Mouse (Mus musculus): ENCODE results near the gene Zfp867.

The Zfp867 gene

DNA sequence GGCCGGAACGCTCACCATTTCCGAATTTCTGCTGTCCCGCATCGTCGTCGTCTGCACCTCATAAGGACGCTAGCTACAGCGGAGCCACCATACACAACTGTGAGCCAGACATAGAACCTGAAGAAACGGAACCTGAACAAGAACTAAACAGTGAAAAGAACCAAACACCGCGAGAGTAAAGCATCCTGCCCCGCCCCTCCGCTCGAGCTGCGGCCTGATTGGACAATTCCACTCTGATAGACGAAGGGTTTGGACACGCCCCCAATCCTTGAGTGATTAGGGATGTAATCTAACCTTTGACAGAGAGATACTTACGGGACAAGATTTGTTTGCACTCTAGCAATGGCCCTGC lies at the start of gene Zfp867:
Gene Zfp867, minus strand, starts transcription at position 149 of the 352 bp plus-strand sequence.
- DNase-seq (ENCODE audit: low read depth) = peak; percentile 94

DNA sequence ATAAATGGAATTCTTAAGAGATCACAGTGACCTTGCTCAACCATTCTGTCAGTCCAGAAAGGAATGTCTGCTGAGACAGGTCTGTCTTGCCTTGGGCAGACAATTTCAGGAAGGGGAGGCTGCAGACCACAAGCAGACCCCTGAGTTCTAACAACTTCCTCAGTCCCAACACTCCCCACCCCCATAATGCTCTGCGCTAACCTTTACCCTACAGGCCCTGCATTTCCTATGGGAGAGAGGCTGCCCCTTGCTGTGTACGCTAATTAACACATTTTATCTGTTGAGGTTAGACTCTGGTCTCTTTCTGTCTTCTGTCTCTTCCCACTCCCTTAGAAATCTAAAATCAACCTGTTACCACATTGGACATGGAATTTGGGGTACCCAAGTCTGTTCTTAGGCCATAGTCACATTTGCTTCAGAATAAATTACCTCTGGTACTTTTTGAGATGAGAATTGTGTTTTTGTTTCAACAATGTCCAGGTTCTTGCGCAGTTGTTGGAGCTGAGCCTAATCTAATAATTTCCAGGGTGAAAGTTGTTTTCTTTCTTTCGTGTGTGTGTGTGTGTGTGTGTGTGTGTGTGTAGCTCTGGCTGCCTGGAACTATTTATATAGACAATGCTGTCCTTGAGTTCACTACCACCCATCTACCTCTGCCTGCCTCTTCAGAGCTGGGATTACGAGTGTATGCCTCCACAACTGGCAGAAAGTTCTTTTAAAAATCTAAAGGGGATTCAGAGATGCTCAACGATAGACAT lies 47.6 kb upstream of the Zfp867 start:
- DNase-seq (ENCODE audit: low read depth) = no peak

DNA sequence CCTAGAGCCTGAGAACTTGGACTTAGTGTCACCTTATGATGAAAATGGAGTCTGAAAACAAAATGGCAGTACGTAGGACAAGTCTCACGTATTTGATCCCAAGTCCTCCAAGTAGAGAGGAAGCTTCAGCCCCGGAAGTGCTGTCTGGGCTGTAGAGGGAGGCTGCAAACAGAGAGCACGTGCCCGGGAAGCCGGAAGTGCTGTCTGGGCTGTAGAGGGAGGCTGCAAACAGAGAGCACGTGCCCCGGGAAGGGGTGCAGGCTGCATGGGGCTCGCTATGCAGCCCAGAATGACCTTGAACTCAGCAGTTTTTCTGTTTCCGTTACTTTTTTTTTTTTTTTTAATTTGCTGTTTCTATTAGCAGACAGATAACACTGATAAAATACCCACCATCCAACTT lies 46.0 kb upstream of the Zfp867 start:
- DNase-seq (ENCODE audit: low read depth) = peak; percentile 28

DNA sequence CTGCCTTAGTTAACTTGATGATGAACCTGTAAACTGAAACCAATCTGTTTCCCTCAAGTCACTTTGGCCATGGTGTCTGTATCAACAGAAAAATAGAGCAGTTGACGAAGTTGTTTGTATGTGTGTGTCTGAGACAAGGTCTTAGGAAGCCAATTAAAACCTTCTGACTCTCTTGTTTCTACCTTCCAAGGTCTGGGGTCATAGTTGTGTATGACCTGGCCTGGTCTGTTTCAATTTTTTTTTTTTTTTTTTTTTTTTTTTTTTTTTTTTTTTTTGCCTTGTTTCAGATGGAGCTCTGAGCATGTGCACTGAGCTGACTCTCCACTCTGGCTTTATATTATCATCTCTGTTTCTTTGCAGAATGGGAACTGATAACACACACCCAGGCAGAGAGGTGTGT lies 45.2 kb upstream of the Zfp867 start:
- no peak for DNase-seq (ENCODE audit: low read depth)

DNA sequence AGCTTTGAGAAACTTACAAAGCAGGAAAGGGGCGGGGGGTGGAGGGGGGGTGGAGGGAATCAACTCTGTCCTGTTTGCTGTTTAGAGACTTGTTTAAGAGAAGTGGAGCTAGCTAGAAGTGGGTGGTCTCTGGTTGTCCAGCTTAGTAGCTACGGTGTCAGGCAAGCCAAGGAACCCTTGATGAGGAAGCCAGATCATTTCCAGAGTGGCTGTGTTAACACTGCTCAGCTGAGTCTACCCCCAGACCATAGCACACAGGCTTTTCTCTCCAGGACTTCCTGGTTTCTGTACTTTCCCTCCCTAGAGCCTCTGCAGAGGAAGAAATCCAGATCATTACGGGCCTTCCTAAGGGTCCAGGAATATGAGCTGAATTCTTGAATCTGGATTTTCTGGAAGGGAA lies 42.5 kb upstream of the Zfp867 start:
- DNase-seq (ENCODE audit: low read depth) = no peak

DNA sequence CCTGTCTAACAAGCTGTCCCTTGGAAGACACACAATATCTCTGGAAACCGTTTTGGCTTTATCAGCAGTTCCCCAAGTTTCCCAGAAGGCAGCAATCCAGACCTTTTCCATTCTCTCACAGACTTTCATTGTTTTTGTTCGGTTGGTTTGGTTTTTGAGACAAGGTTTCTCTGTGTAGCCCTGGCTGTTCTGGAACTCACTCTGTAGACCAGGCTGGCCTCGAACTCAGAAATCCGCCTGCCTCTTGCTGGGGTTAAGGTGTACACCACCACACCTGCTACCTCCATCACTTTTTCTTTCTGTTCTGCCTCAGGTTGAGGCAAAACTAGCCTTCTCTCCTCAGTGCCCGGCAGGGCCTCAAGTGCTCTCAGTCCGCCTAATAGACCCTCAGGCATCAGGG lies 42.1 kb upstream of the Zfp867 start:
- no peak for DNase-seq (ENCODE audit: low read depth)

DNA sequence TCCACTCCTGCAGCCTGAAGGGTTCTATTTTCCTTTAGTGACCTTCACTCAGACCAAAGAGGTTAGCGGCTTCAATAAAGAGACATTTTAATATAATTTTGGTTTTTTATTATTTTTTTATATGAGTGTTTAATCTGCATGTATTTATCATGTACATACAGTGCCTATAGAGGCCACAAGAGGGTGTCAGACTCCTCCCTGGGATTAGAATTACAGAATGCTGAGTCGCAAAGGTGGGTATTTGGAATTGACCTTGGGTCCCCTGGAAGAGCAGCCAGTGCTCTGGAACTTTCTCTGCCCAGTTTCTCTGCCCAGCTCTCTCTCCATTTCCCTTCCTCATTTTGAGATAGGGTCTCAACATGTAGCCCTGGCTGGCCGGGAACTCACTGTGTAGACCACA lies 41.3 kb upstream of the Zfp867 start:
- DNase-seq (ENCODE audit: low read depth) = no peak

DNA sequence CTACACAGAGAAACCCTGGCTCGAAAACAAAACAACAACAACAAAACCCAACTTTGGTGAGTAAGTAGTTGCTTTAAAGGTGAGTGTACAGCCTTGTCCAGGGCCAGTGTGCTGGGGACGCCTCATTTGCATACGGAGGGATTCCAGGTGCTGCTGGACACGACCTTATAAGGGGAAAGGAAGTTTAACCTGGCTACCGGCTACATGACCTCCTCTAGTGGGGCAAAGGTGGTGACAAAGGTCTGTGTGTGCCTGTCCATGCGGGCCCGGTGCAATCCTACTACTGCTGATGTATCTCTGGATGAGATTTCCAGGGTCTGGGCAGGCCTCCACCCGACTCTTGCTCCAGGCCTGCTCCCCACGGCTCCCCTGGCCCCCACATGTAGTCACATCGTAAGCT lies 40.5 kb upstream of the Zfp867 start:
- no peak for DNase-seq (ENCODE audit: low read depth)

DNA sequence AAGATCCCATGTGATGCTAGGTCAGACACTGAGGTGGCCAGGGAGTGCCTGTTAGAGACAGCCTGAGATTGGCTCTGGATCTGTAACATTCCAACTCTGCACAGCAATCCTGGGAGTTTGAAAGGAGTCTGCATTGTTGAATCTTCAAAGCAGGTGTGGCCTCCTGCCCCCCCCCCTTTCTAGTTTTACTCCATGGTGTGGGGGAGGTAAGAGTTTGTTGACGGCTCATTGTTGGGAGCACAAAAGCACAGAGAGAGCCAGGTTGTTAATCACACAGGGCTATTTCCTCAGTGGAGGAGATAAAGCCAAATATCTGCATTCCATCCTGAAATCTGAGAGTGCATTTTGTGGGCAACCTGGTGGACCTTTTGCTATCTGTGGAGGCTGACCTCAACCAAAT lies 39.3 kb upstream of the Zfp867 start:
- DNase-seq (ENCODE audit: low read depth) = no peak

DNA sequence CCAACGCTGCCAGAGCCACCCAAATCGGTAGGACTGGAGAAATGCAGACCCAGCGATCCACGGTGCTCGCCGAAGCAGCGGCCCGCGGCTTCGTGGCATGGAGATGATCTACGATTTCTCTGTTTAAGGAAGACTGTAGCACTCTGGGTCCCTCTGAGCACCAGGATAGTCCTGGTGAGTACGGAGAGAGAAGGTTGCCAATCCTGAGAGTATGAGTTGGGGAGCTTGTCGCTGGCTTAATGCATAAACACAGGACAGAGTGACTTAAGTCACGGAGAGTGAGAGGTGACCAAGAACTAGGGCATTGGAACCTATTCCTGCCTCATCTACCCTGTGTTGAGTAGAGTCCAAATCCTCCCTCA lies 34.4 kb upstream of the Zfp867 start:
- no peak for DNase-seq (ENCODE audit: low read depth)

DNA sequence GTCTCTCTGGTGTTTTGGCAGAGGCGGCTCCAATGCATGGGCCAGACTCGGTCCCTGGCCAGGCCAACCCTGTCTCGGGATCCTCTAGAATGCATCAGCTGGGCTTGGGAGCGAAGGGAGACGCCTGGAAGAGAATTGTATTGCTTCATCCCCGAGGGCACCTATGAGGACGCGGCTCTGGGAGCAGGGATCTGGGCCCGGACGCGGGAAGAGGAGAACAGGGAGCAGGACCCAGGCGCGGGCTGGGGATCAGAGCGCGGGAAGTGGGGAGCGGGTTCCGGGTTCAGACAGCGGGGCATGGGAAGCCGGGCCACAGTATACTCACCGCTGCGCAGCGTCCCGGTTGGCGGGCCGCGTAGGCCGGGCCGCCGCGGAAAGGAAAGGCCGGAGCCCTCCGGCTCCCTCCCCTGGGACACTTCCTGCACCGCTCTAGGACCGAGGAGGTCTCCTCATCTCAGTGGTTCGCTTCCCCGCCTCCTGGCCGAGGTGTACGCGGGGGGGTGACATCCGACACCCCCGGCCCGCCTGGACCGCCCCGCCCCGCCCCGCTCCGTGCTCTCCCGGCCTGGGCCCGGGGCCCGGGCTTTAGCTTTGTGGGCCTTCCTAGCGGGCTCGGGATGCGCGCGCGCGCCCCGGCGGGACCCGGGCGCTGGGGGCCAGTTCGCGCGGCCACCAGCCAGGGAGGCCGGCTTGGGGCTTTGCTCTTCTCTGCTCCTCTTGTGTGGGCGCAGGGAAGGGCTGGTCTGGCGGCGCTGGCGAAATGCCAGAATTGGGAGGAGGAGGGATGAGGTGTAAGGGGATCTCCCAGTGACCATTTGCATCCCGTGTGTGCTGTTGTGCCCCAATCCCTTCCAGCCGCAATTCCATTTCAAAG lies 33.8 kb upstream of the Zfp867 start:
- DNase-seq (ENCODE audit: low read depth) = peak; percentile 88

DNA sequence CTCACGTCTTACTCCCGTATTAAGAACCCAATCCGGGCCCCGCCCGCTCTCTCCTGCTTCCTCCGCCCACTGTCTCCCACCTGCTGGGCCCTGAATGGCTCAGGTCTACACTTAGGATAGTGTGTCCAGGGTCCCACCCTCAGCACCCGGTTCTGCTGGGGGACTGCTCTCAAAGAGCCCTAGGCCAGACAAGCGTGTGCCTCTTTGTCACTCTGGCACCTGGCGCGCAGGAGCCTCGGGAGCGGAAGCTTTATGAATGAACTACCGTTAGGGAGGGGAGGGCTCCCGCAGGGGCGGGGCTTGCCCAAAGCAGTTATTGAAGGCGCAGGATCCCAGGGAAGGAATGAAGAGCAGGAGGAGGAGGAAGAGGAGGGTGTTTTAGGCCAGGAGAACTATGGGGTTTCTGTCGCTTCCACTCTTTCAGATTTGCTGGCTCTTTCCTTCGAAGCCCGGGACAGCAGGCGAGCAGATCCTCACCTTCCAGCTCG lies 33.1 kb upstream of the Zfp867 start:
- peak; percentile 84 for DNase-seq (ENCODE audit: low read depth)

DNA sequence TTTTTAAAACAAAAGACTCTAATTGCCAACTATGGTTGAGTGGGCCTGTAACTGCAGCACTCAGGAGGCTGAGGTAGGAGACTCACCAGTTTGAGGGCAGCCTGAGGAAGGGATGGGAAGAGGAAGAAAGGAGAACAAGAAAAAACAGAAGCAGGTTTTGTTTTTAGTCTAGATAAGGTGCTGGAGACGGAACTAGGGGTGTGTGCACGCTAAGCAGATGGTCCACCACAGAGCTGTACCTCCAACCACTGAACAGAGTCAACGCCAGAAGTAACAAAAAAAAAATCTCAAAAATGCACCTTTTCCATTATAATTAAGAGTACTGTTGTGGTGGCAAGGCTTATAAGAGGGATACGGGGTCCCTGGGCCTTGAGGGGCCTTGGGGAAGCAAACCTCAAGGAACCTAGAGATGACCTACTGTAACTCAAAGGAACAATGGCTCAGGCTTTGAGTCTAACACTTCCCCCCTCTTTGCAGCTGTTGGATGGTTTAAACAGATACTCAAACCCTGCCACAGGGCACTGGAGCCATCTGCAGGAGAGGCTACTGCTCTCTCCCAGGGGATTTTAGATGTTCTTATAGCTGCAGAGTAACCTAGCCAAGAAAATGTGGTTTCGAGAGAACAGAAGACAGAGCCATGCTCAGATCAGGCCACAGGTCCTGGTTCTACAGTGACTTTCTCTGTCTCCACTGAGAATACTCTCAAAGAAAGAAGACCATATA lies 29.9 kb upstream of the Zfp867 start:
- DNase-seq (ENCODE audit: low read depth) = no peak

DNA sequence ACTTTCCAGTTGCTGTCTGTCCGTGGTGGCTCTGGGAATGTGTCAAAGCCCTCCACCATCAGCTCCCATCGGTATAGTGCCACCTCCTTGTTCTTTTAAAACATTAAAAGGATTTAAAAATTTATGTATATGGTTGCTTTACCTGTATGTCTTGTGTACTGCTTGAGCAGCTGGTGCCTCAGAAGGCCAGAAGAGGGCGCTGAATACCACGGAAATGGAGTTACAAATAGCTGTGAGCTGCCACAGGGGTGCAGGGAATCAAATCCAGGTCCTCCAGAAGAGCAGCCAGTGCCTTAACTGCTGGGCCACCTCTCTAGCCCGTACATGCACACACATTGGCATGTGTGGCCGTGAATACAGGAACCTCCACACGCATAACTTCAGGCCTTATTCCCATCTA lies 25.5 kb upstream of the Zfp867 start:
- no peak for DNase-seq (ENCODE audit: low read depth)

DNA sequence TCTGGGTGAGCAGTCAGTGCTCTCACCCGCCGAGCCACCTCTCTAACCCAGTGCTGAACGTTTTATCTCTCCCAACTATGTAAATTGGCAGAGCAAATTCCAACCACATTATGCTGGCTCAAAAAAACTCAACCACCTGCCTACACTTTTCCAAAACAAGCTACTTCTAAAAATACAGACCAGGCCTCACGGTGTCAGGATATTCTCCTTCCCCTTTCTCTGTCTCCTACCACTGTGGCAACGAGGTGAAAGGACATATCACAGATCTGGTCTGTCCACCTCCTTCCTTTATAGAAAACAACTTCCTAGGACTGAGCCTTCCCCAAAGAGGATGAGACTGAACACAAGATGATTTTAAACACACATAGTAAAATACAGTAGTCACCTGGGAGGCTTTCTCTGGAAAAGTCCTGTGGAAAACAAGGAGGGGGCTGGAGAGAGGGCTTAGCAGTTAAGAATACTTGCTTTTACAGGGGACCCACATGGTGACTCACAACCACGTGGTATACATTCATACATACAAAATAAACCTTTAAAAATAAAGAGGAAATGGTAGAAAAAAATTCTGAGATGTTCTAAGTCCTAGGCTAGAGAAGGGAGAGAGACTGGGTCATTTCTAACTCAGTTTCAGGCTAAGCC lies 24.5 kb upstream of the Zfp867 start:
- DNase-seq (ENCODE audit: low read depth) = no peak

DNA sequence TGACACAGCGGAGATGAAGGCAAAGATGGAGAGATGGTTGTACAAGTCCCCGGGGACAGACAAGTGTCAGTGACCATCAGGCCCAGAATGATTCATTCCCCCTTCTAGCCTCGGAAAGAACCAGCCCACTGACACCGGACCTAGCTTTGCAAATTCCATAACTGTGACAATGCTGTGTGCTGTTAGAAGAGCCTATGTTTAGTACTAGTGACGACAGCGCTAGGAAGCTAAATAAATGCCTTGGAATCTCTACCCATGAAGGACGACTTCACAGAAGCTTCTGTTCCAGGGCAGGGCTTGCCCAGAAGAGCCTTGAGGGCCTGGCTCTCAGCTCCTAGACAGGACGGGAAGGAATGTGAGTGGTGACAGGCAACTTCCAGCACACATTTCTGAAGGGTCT lies 13.9 kb upstream of the Zfp867 start:
- DNase-seq (ENCODE audit: low read depth) = no peak

DNA sequence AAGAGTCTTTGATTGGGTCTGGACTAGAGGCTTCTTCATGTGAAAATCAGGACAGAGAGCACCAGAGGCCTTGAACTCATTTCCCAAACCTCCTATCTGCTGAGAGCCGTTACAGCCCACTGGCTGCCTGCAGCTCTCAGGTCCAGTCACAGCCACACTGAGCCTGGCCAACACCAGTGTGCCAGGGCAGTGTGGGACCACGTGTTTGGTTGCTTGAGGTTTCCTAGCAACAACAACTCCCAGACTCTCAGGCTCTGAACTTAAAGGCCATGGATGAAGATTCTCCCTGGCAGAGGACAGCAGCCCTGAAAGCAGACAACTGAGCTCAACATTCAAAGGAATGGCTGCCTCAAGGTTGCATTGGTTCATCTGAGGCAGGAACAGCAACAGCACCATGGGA lies 13.4 kb upstream of the Zfp867 start:
- no peak for DNase-seq (ENCODE audit: low read depth)

DNA sequence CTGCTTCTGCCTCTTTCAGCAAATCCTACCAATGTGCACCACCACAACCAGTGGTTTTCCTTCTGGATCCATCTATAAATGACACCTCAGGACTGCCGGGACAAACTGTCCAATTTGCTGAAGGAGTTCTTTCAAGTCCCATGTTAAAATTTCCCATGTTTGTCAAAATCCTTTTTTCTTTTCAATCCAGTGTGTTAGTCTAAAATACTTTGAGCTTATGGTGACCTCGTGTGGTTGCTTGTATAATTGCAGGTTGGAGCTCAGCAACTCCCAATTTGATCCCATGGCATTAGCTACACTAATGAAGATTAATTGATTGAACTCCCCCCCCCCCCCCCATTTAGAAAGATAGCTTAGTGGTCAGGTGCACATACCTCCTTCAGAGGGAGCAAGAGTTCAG lies 10.9 kb upstream of the Zfp867 start:
- peak; percentile 78 for DNase-seq (ENCODE audit: low read depth)

DNA sequence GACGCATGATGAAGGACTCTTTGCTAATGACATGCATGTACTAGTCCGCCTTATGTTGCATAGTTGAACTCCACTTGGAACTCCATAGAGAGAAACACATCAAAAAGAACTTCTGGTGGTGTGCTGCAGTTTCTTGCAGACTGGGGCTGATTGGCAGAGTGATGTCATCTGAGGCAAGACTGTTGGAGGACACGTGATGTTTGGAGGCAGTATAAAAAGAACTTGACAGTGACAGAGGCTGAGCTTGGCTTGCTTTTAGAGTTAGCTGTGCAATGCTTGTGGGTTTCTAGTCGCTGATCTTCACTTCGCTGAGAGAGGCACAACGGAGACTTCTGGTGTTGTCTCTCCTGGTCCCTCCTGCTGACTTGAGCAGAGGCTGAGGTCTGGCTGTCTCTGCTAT lies 5.0 kb upstream of the Zfp867 start:
- DNase-seq (ENCODE audit: low read depth) = no peak

DNA sequence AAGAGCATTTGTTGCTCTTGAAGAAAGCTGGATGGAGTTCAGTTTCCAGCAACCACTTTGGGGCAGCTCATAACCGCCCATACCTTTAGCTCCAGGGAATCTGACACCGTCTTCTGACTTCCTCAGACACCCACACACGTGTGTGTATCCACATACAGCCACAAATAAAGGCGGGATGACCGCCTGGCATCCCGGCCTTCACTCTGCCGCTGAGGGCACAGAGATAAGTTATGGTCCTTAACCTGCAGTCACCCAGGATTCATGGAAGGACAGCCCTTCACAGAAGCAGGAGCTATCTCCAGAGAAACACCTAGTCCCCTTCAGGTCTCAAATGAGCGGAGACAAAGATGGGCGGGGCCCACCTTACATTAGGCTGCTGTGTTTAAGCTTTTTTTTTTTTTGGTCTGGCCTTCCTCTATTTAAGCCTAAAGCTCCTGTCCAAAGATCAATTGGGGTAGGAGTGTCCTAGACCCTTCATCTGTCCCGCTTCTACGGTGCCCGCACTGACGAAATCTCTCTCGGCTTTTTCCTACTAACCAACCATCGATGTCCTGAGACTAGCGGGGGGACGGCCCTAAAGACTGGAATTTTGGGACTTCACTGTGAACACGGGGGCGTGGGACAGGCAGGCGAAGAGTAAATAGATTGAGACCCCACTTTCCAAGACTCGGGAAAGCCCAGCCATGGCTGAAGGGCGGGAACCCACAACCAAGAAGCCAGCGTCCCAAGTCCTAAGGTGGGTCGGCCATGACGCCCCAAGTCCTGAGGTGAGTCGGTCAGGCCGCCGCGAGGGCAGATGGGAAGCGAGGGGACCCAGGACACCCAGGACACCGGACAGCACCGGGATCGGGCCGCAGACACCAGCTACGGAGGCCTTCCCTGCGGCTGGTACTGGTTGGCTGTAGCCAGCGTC lies 605 bp downstream of the Zfp867 start:
- DNase-seq (ENCODE audit: low read depth) = peak; percentile 41

DNA sequence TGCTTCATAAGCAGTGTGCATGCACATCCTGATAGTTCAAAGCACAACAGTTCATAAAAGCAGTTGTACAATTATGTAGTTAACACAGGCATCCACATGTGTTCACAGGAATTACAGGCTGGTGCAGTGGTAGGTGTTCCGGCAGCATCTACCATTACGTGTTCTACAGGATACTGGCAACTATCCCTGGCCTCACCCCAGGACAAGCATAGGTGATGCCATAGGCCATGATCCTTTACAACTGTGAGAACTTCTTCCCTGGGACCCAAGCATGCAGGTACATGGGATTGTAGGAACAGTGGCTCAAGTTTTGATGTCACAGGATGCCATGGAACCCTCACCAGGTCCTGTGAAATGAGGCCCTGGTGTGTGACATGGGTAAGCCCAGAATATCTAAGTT lies 11.8 kb downstream of the Zfp867 start:
- DNase-seq (ENCODE audit: low read depth) = no peak

All from induced T-regulatory cell, adult 2 months (primary cell).